Mouse (Mus musculus): ENCODE data around the gene Ubac2. TPM values are rescaled to one million over a fixed set of nuclear protein-coding genes. Genes with fewer than 3 reads are reported as not detected.

The Ubac2 gene
- polyA plus RNA-seq, 1 experiment from 2014 or later, result 67.5 TPM

GRCm38 (mm10) chr14:121912501-121912900 is 34.1 kb downstream of the Ubac2 start:
- H3K4me3 ChIP-seq (ENCODE audit: low read depth, low read length), result no peak overlapping the region
- H3K4me1 ChIP-seq (replicated peaks; ENCODE audit: control insufficient read depth, insufficient read depth, low read length), result no peaks in the 10 kb centered on the region
- no peaks in the 10 kb centered on the region for H3K9me3 ChIP-seq (ENCODE audit: control insufficient read depth, low read length)
- peaks cover 56% of the 10 kb centered on the region for H3K36me3 ChIP-seq (ENCODE audit: control insufficient read depth, insufficient read depth, low read length)
- H3K9ac ChIP-seq (ENCODE audit: low read length), result no peak overlapping the region
- no peak overlapping the region for H3K4me2 ChIP-seq (ENCODE audit: low read length)
- H3K27ac ChIP-seq (ENCODE audit: low read depth), result no peak overlapping the region
- no peak for DNase-seq (ENCODE audit: low spot score)
- no peaks in the 10 kb centered on the region for H3K27me3 ChIP-seq (replicated peaks; ENCODE audit: control insufficient read depth, insufficient read depth, low read length)
- 91% methylated on average over 7 of the region's 7 CpGs for WGBS
- ATAC-seq (replicated peaks; ENCODE audit: low FRiP score, low TSS enrichment, low read depth), result no peak

- WGBS, result 86% methylated on average over 5 of the region's 5 CpGs
- no peak overlapping the region for H3K9ac ChIP-seq (ENCODE audit: low read length)
- peaks cover 36% of the 10 kb centered on the region for H3K36me3 ChIP-seq (ENCODE audit: control insufficient read depth, insufficient read depth, low read length)
- no peaks in the 10 kb centered on the region for H3K27me3 ChIP-seq (replicated peaks; ENCODE audit: control insufficient read depth, insufficient read depth, low read length)
- no peak overlapping the region for H3K4me2 ChIP-seq (ENCODE audit: low read length)
- no peaks in the 10 kb centered on the region for H3K9me3 ChIP-seq (ENCODE audit: control insufficient read depth, low read length)
- no peak overlapping the region for H3K4me3 ChIP-seq (ENCODE audit: low read depth, low read length)
- H3K27ac ChIP-seq (ENCODE audit: low read depth), result no peak overlapping the region
- DNase-seq (ENCODE audit: low spot score) (no peak), ATAC-seq (replicated peaks; ENCODE audit: low FRiP score, low TSS enrichment, low read depth) (no peak)
- H3K4me1 ChIP-seq (replicated peaks; ENCODE audit: control insufficient read depth, insufficient read depth, low read length), result no peaks in the 10 kb centered on the region; the same call in 1 of the 2 replicates
Observed at GRCm38 (mm10) chr14:121915143-121915542, 36.7 kb downstream of the Ubac2 start.

GRCm38 (mm10) chr14:121915621-121916020 is 37.2 kb downstream of the Ubac2 start, which contains the start of gene Gpr18:
Gpr18 (minus strand) TSS chr14:121915781.
- ATAC-seq (replicated peaks; ENCODE audit: low FRiP score, low TSS enrichment, low read depth), result no peak
- 53% methylated on average over 8 of the region's 8 CpGs for WGBS
- H3K4me3 ChIP-seq (ENCODE audit: low read depth, low read length), result no peak within 1 kb of the TSS
- no peaks in the 10 kb centered on the region; the same call in none of the 2 replicates for H3K4me1 ChIP-seq (replicated peaks; ENCODE audit: control insufficient read depth, insufficient read depth, low read length)
- DNase-seq (ENCODE audit: low spot score), result no peak
- peaks cover 32% of the 10 kb centered on the region for H3K36me3 ChIP-seq (ENCODE audit: control insufficient read depth, insufficient read depth, low read length)
- no peak within 1 kb of the TSS for H3K4me2 ChIP-seq (ENCODE audit: low read length)
- no peaks in the 10 kb centered on the region for H3K9me3 ChIP-seq (ENCODE audit: control insufficient read depth, low read length)
- H3K9ac ChIP-seq (ENCODE audit: low read length), result no peak within 1 kb of the TSS
- H3K27ac ChIP-seq (ENCODE audit: low read depth), result no peak within 1 kb of the TSS
- H3K27me3 ChIP-seq (replicated peaks; ENCODE audit: control insufficient read depth, insufficient read depth, low read length), result no peaks in the 10 kb centered on the region

- Histone ChIP-seq H3K27me3 (replicated peaks; ENCODE audit: control insufficient read depth, insufficient read depth, low read length) (no peaks in the 10 kb centered on the region), H3K4me3 (ENCODE audit: low read depth, low read length) (no peak overlapping the region), H3K4me2 (ENCODE audit: low read length) (no peak overlapping the region), H3K4me1 (replicated peaks; ENCODE audit: control insufficient read depth, insufficient read depth, low read length) (no peaks in the 10 kb centered on the region; the same call in none of the 2 replicates), H3K27ac (ENCODE audit: low read depth) (no peak overlapping the region), H3K36me3 (ENCODE audit: control insufficient read depth, insufficient read depth, low read length) (peaks cover 26% of the 10 kb centered on the region), H3K9ac (ENCODE audit: low read length) (no peak overlapping the region), H3K9me3 (ENCODE audit: control insufficient read depth, low read length) (no peaks in the 10 kb centered on the region)
- 88% methylated on average over 6 of the region's 6 CpGs for WGBS
- no peak for DNase-seq (ENCODE audit: low spot score)
- no peak for ATAC-seq (replicated peaks; ENCODE audit: low FRiP score, low TSS enrichment, low read depth)
Observed at GRCm38 (mm10) chr14:121916311-121917094, 38.1 kb downstream of the Ubac2 start.

GRCm38 (mm10) chr14:121918266-121918665 is 39.8 kb downstream of the Ubac2 start:
- no peaks in the 10 kb centered on the region; the same call in none of the 2 replicates for H3K4me1 ChIP-seq (replicated peaks; ENCODE audit: control insufficient read depth, insufficient read depth, low read length)
- no peak overlapping the region for H3K27ac ChIP-seq (ENCODE audit: low read depth)
- no peaks in the 10 kb centered on the region for H3K27me3 ChIP-seq (replicated peaks; ENCODE audit: control insufficient read depth, insufficient read depth, low read length)
- no peak overlapping the region for H3K9ac ChIP-seq (ENCODE audit: low read length)
- H3K4me2 ChIP-seq (ENCODE audit: low read length), result no peak overlapping the region
- WGBS, result 87% methylated on average over 3 of the region's 3 CpGs
- no peak overlapping the region for H3K4me3 ChIP-seq (ENCODE audit: low read depth, low read length)
- H3K9me3 ChIP-seq (ENCODE audit: control insufficient read depth, low read length), result no peaks in the 10 kb centered on the region
- peaks cover 18% of the 10 kb centered on the region for H3K36me3 ChIP-seq (ENCODE audit: control insufficient read depth, insufficient read depth, low read length)
- ATAC-seq (replicated peaks; ENCODE audit: low FRiP score, low TSS enrichment, low read depth), result no peak
- no peak for DNase-seq (ENCODE audit: low spot score)

- Histone ChIP-seq H3K4me3 (ENCODE audit: low read depth, low read length) (no peak overlapping the region), H3K4me2 (ENCODE audit: low read length) (no peak overlapping the region), H3K27ac (ENCODE audit: low read depth) (no peak overlapping the region), H3K4me1 (replicated peaks; ENCODE audit: control insufficient read depth, insufficient read depth, low read length) (no peaks in the 10 kb centered on the region; the same call in none of the 2 replicates), H3K36me3 (ENCODE audit: control insufficient read depth, insufficient read depth, low read length) (peaks cover 16% of the 10 kb centered on the region), H3K9ac (ENCODE audit: low read length) (no peak overlapping the region), H3K27me3 (replicated peaks; ENCODE audit: control insufficient read depth, insufficient read depth, low read length) (no peaks in the 10 kb centered on the region), H3K9me3 (ENCODE audit: control insufficient read depth, low read length) (no peaks in the 10 kb centered on the region)
- DNase-seq (ENCODE audit: low spot score) (no peak), ATAC-seq (replicated peaks; ENCODE audit: low FRiP score, low TSS enrichment, low read depth) (no peak)
- 19% methylated on average over 3 of the region's 3 CpGs for WGBS
Observed at GRCm38 (mm10) chr14:121919752-121920151, 41.3 kb downstream of the Ubac2 start.

- Histone ChIP-seq H3K4me3 (ENCODE audit: low read depth, low read length) (no peak overlapping the region), H3K36me3 (ENCODE audit: control insufficient read depth, insufficient read depth, low read length) (peaks cover 16% of the 10 kb centered on the region), H3K9ac (ENCODE audit: low read length) (no peak overlapping the region), H3K9me3 (ENCODE audit: control insufficient read depth, low read length) (no peaks in the 10 kb centered on the region), H3K4me1 (replicated peaks; ENCODE audit: control insufficient read depth, insufficient read depth, low read length) (no peaks in the 10 kb centered on the region; the same call in none of the 2 replicates), H3K4me2 (ENCODE audit: low read length) (no peak overlapping the region), H3K27ac (ENCODE audit: low read depth) (peak overlapping the region; percentile 47; the same call in 1 of the 2 replicates), H3K27me3 (replicated peaks; ENCODE audit: control insufficient read depth, insufficient read depth, low read length) (no peaks in the 10 kb centered on the region)
- 74% methylated on average over 12 of the region's 12 CpGs for WGBS
- DNase-seq (ENCODE audit: low spot score) (no peak), ATAC-seq (replicated peaks; ENCODE audit: low FRiP score, low TSS enrichment, low read depth) (0 out of 2 replicates have a peak, but pooled peaks have one; percentile 28)
Observed at GRCm38 (mm10) chr14:121920511-121921124, 42.2 kb downstream of the Ubac2 start.

GRCm38 (mm10) chr14:121922016-121922415 is 43.6 kb downstream of the Ubac2 start:
- 91% methylated on average over 4 of the region's 4 CpGs for WGBS
- Histone ChIP-seq H3K27me3 (replicated peaks; ENCODE audit: control insufficient read depth, insufficient read depth, low read length) (no peaks in the 10 kb centered on the region), H3K4me1 (replicated peaks; ENCODE audit: control insufficient read depth, insufficient read depth, low read length) (no peaks in the 10 kb centered on the region; the same call in none of the 2 replicates), H3K9me3 (ENCODE audit: control insufficient read depth, low read length) (no peaks in the 10 kb centered on the region), H3K27ac (ENCODE audit: low read depth) (no peak overlapping the region), H3K9ac (ENCODE audit: low read length) (no peak overlapping the region), H3K36me3 (ENCODE audit: control insufficient read depth, insufficient read depth, low read length) (peaks cover 8% of the 10 kb centered on the region), H3K4me2 (ENCODE audit: low read length) (no peak overlapping the region), H3K4me3 (ENCODE audit: low read depth, low read length) (no peak overlapping the region)
- ATAC-seq (replicated peaks; ENCODE audit: low FRiP score, low TSS enrichment, low read depth) (no peak), DNase-seq (ENCODE audit: low spot score) (no peak)
